Mouse (Mus musculus): ENCODE results near the gene Olfr43. TPM values are rescaled to one million over a fixed set of nuclear protein-coding genes. Genes with fewer than 3 reads are reported as not detected.

The Olfr43 gene
- not detected for polyA plus RNA-seq (2014; fragmentation: Illumina TruSeq; extraction: RNeasy Lipid Tissue Mini Kit (QIAGEN cat#74804); ENCODE audit: low read depth, low replicate concordance)

DNA sequence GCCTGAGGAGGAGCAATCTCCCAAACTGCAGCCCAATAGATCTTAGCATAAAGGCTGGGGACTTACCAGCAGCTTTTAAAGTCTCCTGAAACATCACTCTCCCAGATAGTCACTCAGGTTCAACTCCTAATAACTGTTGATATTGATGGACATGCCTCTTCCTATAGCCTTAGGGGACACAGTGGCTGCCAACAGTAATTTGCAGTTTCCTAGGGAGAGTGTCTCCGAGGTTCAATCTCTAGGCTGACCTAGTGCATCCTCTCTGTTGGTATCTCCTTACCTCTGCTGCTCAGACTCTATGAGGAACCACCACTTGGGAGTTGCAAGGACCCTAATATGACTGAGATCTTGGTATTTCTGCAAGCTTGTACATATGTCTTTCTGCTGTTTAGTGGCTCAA, at the start of gene Olfr43:
Olfr43 (minus strand) TSS at position 101 of the 400 bp plus-strand sequence.

DNA sequence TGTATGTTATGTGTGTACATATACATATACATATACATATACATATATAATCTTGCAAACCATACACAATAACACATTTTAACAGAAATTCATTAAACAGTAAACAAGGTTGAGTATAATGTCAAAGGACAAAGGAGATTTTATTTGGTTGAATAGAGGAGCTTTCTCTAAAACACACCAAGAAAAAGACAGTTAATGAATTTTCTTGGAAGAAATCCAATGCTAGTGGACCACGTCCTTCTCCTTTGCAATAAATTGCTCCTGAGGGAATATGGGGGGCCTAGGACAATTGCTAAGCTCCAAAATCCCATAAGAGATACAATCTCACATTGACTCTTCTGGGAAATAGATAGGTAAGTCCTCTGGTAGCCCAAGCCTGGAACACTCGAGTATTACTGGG, 48.3 kb upstream of the Olfr43 start, which contains the start of gene Olfr406:
Olfr406 (plus strand) TSS at position 301 of the 400 bp plus-strand sequence.

DNA sequence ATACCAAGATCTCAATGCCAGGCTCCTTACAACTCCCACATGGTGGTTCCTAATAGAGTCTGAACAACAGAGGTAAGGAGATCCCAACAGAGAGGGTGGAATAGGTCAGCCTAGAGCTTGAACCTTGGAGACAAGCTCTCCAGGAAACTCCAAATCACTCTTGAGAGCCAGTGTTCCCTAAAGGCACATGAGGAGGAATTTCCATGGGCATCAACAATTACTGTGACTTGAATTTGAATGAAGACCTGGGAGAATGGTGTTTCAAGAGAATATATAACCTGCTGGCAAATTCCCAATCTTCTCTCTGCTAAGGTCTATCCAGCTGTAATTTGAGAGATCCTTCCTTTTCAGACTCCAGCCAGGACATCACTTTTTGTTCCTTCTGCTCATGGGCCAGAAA, 25.2 kb downstream of the Olfr43 start, which contains the start of gene Olfr403:
Olfr403 (plus strand) TSS at position 301 of the 400 bp plus-strand sequence.

Other genes with a start within 250 kb of the Olfr43 start
- not detected for gene Olfr398, start 221.0 kb downstream of the Olfr43 start, polyA plus RNA-seq (2014; fragmentation: Illumina TruSeq; extraction: RNeasy Lipid Tissue Mini Kit (QIAGEN cat#74804); ENCODE audit: low read depth, low replicate concordance)
- not detected for gene Olfr139, start 154.8 kb downstream of the Olfr43 start, polyA plus RNA-seq (2014; fragmentation: Illumina TruSeq; extraction: RNeasy Lipid Tissue Mini Kit (QIAGEN cat#74804); ENCODE audit: low read depth, low replicate concordance)
- gene Olfr399, start 154.8 kb downstream of the Olfr43 start, polyA plus RNA-seq (2014; fragmentation: Illumina TruSeq; extraction: RNeasy Lipid Tissue Mini Kit (QIAGEN cat#74804); ENCODE audit: low read depth, low replicate concordance), result not detected
- gene Zfp616, start 141.4 kb downstream of the Olfr43 start, polyA plus RNA-seq (2014; fragmentation: Illumina TruSeq; extraction: RNeasy Lipid Tissue Mini Kit (QIAGEN cat#74804); ENCODE audit: low read depth, low replicate concordance), result not detected
- not detected for gene Olfr401, start 97.7 kb downstream of the Olfr43 start, polyA plus RNA-seq (2014; fragmentation: Illumina TruSeq; extraction: RNeasy Lipid Tissue Mini Kit (QIAGEN cat#74804); ENCODE audit: low read depth, low replicate concordance)
- not detected for gene Olfr402, start 57.9 kb downstream of the Olfr43 start, polyA plus RNA-seq (2014; fragmentation: Illumina TruSeq; extraction: RNeasy Lipid Tissue Mini Kit (QIAGEN cat#74804); ENCODE audit: low read depth, low replicate concordance)
- gene Olfr403, start 25.1 kb downstream of the Olfr43 start, polyA plus RNA-seq (2014; fragmentation: Illumina TruSeq; extraction: RNeasy Lipid Tissue Mini Kit (QIAGEN cat#74804); ENCODE audit: low read depth, low replicate concordance), result not detected
- not detected for gene Olfr406, start 48.4 kb upstream of the Olfr43 start, polyA plus RNA-seq (2014; fragmentation: Illumina TruSeq; extraction: RNeasy Lipid Tissue Mini Kit (QIAGEN cat#74804); ENCODE audit: low read depth, low replicate concordance)
- not detected for gene Olfr59, start 72.4 kb upstream of the Olfr43 start, polyA plus RNA-seq (2014; fragmentation: Illumina TruSeq; extraction: RNeasy Lipid Tissue Mini Kit (QIAGEN cat#74804); ENCODE audit: low read depth, low replicate concordance)
- gene Olfr410, start 126.7 kb upstream of the Olfr43 start, polyA plus RNA-seq (2014; fragmentation: Illumina TruSeq; extraction: RNeasy Lipid Tissue Mini Kit (QIAGEN cat#74804); ENCODE audit: low read depth, low replicate concordance), result not detected
- gene Olfr411, start 141.3 kb upstream of the Olfr43 start, polyA plus RNA-seq (2014; fragmentation: Illumina TruSeq; extraction: RNeasy Lipid Tissue Mini Kit (QIAGEN cat#74804); ENCODE audit: low read depth, low replicate concordance), result not detected
- gene Olfr412, start 150.7 kb upstream of the Olfr43 start, polyA plus RNA-seq (2014; fragmentation: Illumina TruSeq; extraction: RNeasy Lipid Tissue Mini Kit (QIAGEN cat#74804); ENCODE audit: low read depth, low replicate concordance), result not detected

Data from heart, adult 10 weeks (tissue).